Mouse (Mus musculus) embryo, embryonic 10.5 days (tissue): Measurements from ENCODE around the gene Rpp25.
A peak's percentile ranks its signal among the peaks of the same experiment; 100 is the strongest.

ENCODE experiments used
- DNase-seq: peaks from one replicate; pipeline ENCODE4 v3.0.0-alpha.2; 2015; ENCODE audit warnings: low spot score

Rpp25 gene

DNA sequence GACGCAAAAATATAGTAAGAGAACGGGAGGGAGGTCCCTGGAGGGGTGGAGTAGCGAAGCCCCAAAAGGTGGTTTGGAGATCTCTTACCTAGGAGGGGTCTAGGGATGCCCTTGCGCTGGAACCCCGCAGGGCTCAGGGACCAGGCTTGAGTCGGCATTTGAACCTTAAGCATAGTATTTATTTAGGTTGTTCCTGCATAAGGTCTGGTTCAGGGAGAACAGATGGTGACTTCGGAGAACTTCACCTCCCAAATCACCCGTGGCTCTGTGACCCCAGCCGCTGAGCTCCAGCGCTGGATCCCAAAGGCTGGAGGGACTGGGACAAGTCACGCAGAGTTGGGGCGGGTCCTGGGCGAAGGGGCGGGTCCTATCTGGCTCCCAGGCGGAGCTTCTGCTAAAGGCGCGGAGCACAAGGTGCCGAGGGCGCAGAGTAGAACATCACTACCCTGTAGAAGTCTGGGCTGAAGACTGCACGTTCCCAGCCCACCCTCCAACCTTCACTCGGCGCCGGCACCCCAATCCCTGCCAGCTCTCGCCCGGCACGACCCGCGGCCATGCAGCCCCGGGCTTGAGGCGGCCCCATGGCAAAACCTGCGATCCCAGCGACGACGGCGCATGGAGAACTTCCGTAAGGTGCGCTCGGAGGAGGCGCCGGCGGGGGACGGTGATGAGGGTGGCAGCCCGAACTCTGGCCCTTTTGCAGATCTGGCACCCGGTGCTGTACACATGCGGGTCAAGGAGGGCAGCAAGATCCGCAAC is at the start of gene Rpp25:
Gene Rpp25 (plus strand): TSS at position 405 of the 759 bp plus-strand sequence.
- DNase-seq: peak; percentile 76

DNA sequence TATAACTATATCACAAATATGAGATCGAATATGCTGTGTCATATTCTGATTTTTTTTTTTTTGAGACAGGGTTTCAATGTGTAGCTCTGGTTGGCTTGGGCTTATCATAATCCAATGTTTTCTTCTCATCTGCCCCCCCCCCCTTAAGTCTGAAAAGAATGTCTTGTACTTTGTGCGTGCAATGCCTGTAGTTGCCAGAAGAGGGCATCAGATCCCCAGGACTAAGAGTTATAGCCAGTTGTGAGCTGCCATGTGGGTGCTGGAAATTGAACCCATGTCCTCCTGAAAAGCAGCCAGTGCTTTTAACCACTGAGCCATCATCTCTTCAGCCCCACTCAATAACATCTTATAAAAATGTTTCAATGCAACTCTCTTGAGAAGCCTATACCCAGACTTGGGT is 44.1 kb upstream of the Rpp25 start:
- DNase-seq: no peak

DNA sequence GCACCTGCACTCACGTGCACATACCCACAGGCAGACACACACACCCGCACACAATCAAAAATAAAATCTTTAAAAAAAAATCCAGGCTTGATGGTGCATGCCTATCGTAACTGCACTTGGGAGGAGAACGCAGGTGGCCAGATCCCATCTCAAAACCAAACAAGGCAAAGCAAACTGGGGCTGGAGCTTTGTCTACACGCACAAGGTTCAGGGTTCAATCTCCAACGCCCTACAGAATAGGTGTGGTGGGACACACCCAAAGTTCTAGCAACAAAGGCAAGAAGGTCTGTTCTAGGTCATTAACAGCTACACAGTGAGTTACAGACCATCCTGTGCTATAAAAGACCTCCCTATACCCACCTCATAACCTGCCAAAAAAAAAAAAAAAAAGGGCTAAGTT is 41.0 kb upstream of the Rpp25 start:
- DNase-seq: no peak

DNA sequence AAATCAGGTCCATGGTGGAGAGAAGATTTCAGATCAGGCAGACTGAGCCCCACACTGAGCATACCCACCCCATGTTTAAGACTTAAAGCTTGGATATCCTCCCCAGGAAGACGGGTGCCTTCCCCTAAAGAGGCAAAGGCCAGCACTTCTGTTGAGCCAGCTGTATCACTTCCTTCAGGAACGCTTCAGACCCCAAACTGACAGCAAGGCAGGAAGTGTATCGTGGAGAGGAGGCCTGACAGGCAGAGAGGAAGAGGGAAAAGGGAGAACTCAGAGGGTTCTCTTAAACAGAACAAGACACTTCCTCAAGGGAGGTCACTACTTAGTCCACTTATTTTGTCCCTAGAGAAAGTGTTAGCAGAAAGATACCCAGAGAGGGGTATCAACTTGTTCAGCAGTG is 37.7 kb upstream of the Rpp25 start:
- no peak for DNase-seq

DNA sequence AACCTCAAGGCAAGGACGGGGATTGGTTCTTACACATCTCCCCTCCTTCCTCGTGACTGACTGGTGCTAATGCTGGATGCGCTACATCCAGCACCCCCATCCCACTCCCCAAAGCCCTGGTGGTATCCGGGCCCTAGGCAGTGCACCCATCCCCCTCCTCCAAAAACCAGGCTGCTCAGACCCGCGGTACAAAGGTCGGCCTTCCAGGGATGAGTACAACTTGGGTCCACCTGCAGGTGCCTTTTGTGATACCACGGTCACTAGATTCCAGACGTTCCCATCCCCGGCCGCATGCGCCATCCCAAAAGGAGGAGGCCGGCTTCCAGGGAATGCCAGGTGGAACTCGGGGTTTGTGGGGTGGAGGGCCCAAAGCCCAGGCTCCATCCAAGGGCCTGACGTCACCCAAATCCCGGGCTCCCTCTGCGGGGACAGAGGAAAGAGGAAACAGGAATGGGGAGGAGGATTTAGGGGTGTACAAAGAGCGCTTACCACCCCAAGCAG is 36.5 kb upstream of the Rpp25 start:
- DNase-seq: peak; percentile 40

DNA sequence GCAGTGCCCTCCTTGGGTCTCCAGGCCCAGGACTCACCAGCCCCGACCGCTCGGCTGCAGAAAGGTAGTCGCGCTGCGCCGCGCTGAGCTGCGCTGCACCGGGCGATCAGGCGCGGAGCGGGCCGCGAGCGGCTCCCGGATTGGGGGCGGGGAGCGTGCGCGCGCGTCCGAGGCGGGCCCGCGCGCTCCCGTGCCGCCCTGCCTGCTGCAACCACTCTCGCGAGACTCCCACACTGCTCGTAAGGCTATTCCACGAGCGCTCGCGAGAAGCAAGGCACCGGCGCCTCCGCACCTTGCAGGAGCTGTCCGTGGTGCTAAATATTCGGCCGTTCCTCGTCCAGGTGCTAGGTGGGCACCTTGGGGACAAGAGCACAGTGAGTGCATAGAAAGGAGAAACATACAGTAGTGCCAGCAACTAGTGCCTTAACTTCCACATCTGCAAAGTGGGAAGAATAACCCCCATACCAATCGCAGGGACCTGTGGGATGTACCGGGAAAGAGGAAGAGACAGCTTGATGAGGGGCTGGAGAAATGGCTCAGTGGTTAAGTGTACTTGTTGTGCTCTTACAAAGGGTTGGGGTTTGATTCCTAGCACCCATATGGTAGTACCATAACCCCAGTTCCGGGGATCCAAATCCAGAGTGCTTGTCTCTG is 35.8 kb upstream of the Rpp25 start, which contains the start of gene Scamp5:
Gene Scamp5 (minus strand): TSS at position 165 of the 654 bp plus-strand sequence.
- peak; percentile 95 for DNase-seq

GRCm38 (mm10) chr9:57468914-57469313 is 34.9 kb upstream of the Rpp25 start:
- DNase-seq: no peak

DNA sequence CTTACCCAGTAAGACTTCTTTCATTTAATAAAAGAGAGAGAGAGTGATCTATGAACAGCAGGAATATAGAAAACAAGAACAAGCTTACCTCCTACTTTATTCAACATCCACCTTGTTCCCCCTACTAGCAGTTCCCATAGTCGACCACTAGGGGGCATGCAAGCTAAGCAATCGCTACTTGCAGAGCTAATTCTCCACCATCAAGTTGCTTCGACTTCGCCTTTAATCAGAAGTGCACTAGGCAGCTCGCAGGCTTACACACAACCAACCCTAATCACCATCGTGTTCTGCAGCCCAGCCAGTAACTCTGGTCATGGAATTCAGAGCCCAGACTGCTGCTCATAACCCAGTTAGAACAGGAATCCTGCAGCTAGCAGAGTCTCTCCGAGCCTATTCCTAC is 18.1 kb upstream of the Rpp25 start:
- DNase-seq: peak; percentile 92

DNA sequence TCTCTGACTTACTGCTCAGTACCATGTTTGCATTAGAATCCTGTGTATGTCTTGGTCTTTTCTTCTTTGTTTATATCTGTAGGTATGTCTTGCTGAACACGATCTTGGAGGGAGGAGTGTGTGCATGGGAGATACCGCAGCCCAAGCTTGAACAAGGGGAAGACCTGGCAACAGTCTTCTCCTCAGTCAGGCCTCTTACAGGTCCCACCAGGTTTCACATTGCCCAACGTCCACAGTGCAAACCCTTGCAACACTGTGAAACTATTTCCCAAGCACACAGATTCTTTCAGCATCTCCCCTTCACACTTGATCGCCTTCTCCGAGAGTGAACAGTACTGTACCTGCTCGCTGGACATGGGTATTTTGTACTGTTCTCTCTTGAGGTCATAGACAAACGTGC is 16.0 kb upstream of the Rpp25 start:
- no peak for DNase-seq

GRCm38 (mm10) chr9:57493532-57493931 is 10.3 kb upstream of the Rpp25 start:
- DNase-seq: no peak

DNA sequence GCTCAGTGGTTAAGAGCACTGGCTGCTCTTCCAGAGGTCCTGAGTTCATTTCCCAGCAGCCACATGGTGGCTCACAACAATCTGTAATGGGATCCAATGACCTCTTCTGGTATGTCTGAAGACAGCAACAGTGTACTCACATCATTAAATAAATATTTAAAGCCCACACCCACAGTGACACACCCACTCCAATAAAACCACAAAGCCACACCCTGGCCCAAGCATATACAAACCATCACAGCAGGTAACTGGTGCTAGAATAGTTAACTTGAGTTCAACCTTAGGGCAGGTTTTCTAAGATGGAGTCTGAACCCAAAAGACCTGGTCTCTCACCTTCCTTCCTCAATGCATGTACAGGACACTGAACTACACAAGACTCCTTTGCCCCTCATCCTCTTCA is 8.9 kb upstream of the Rpp25 start:
- no peak for DNase-seq

- DNase-seq: no peak
These were observed 6.6 kb upstream of the Rpp25 start for GRCm38 (mm10) chr9:57497236-57497635.

DNA sequence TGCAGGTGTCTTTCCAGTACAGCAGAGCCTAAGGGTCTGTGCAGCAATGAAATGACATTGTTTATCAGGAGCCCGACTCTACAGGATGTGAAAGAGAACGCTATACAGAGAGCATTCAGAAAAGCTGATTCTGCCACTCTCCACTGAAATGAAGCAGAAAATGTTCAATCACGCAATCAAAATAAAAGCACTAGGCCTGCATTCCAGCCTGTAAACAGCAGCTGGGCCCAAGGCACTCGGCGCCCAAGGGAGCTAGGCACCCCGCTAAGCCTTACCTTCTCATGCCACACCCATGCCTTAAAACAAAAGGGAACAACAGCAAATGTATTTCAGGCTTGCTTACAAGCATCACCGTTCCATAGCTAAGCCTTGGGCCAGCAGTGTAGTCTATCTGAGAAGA is 5.3 kb upstream of the Rpp25 start:
- no peak for DNase-seq

DNA sequence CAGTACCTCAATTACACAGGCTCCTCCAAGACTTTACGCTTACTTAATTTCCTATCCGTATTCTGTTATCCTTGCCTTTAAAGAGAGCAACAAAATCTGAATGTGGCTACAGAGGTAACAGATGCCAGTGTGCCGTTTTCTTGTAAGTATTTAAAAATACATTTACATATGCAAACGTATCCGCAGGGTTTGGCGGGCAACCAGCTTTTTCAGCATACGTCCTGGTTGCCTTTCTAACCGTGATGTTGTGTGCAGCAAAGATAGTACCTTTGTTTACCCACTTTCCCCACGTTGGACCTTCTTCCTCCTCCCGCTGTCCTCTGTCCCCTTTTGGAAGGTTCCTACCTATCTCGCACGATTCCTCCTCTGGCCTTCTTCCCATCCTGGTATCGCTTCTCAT is 2.4 kb upstream of the Rpp25 start:
- DNase-seq: no peak

DNA sequence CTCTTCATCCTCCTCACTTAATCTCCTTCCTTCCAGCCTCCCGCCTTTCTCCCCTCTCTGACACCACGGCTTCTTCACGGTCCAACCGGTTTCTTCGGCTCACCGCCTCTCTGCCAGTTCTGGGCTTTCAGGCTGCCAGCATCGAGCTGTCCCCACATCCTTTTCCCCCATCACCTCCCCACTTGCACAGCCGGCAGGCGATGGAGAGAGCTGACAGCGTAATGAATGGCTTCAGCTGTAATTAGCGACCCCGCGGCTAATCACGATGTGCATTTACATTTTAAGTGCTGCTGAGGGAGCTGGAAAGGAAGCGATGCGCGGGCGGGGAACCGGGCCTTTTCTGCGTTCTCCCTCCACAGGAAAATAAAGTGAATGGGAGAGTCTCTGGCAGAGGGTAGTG is 2.0 kb upstream of the Rpp25 start:
- peak; percentile 52 for DNase-seq

GRCm38 (mm10) chr9:57502911-57503621 is 760 bp upstream of the Rpp25 start:
- DNase-seq: peak; percentile 29

DNA sequence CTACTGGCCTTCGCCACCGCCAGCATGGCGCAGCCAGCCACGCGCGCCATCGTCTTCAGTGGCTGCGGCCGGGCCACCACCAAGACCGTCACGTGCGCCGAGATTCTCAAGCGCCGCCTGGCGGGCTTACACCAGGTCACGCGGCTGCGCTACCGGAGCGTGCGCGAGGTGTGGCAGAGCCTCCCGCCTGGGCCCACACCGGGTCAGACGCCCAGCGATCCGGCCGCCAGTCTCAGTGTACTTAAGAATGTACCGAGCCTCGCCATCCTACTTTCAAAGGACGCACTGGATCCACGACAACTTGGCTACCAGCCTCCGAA is 515 bp downstream of the Rpp25 start:
- DNase-seq: peak; percentile 69

GRCm38 (mm10) chr9:57504891-57505290 is 1.1 kb downstream of the Rpp25 start:
- no peak for DNase-seq

- peak; percentile 61 for DNase-seq
These were observed 1.9 kb downstream of the Rpp25 start for GRCm38 (mm10) chr9:57505700-57506099.

GRCm38 (mm10) chr9:57510577-57510976 is 6.8 kb downstream of the Rpp25 start:
- DNase-seq: no peak

DNA sequence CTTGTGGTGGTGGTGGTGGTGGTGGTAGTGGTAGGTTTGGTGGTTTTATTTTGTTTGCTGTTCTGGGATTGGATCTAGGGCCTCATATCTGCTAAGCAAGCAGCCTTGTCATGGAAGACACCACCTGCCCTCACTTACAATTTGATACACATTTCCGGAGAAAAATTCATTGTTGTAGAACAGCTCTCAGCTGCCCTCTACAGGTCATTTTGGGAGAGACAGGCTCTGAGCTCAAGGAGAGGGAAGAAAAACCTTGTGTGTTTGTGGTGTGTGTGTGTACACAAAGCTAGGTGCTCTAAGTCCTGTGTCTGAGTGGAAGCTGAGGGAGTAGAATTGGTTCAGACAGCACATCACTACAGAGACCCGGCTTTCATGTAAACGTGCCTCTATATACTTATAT is 13.3 kb downstream of the Rpp25 start:
- DNase-seq: peak; percentile 89

DNA sequence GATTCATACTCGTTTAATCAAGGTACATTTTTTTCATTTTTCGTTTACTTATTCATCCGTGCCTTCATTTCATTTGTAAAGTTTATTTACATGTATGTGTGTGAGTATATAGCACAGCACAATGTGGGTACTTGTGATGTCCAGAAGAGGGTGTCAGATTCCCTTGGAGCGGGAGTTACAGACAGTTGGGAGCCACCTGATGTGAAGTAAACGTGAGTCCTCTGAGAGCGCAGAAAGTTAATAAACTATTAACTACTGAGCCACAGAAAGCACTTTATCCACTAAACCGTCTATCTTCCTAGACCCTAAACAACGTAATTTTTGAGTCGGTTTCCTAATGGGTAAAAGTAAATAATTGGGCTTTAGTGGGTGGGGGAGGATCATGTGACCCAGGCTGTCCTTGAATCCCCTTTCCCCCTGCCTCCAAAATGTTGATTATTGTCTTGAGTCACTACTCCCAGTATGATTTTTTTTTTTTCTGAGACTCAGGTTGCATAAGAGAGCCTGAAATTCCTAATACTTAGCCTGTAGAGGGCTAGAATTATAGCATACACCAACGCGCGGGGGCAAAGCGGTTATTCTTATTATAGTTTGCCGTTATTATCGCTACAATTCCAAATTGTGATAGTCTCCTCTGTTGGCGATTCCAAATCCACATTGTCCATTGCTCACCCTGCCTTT is 16.7 kb downstream of the Rpp25 start:
- peak; percentile 40 for DNase-seq
